ENCODE assay signal across 12 mouse cellular contexts in the genomic region with DNA sequence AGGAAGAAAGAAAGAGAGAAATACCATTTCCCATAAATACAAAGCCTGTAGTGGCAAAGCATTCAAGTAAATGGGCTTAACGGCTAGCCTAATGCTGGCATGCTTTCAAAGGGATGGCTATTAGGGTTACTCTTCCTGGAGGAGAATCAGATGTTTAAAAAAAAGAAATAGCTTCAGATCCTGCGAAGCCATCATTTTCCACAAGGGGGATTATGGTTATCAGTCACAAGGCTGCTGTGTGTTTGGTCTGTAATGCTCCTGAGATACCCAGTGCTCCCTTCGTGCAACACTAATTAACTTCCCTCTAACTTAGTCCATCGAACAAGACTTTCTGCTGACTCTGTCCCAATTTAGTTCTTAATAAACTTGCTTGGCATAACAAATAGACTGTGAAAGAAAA. TPM values are rescaled to one million over a fixed set of nuclear protein-coding genes. Genes with fewer than 3 reads are reported as not detected.
DNase-seq lines count a peak whose midpoint lies in the region; ATAC-seq and TF ChIP-seq lines count a peak whose summit lies in the region.
"Had no signal": no experiment of that assay in that cellular context is flagged by ENCODE, and none has a peak within 500 bp of the region (broad histone marks: within the 10 kb centered on the region; RNA-seq: fewer than 3 reads in every experiment).

No protein-coding gene starts in this region.

- no peaks in the 10 kb centered on the region for H3K9me3 ChIP-seq in forebrain, embryonic 16.5 days (ENCODE audit: control insufficient read depth, low read length)
- H3K9me3 ChIP-seq in forebrain, embryonic 12.5 days, result no peaks in the 10 kb centered on the region
- no peaks in the 10 kb centered on the region for H3K9me3 ChIP-seq in midbrain, embryonic 14.5 days (ENCODE audit: control insufficient read depth, low read length)
- no peaks in the 10 kb centered on the region for H3K9me3 ChIP-seq in midbrain, embryonic 11.5 days (ENCODE audit: control insufficient read depth, low read length)
- no peaks in the 10 kb centered on the region for H3K9me3 ChIP-seq in stomach, postnatal 0 days (ENCODE audit: control insufficient read depth, low read length)

- H3K4me1 ChIP-seq in forebrain, embryonic 16.5 days (replicated peaks; ENCODE audit: control insufficient read depth, insufficient read depth, low read length), result no peaks in the 10 kb centered on the region
- no peaks in the 10 kb centered on the region for H3K4me1 ChIP-seq in forebrain, embryonic 12.5 days
- no peaks in the 10 kb centered on the region for H3K4me1 ChIP-seq in midbrain, embryonic 14.5 days (ENCODE audit: control insufficient read depth, insufficient read depth, low read length)
- H3K4me1 ChIP-seq in midbrain, embryonic 11.5 days (ENCODE audit: control insufficient read depth, insufficient read depth, low read length), result no peaks in the 10 kb centered on the region
- H3K4me1 ChIP-seq in stomach, postnatal 0 days (replicated peaks; ENCODE audit: control insufficient read depth, insufficient read depth), result no peaks in the 10 kb centered on the region

- 0 out of 2 replicates have a peak, but pooled peaks have one; percentile 54 for ATAC-seq in forebrain, embryonic 16.5 days
- ATAC-seq in forebrain, embryonic 12.5 days (ENCODE audit: low FRiP score), result no peak
- ATAC-seq in midbrain, embryonic 14.5 days (ENCODE audit: low FRiP score, low TSS enrichment), result no peak
- ATAC-seq in midbrain, embryonic 11.5 days (ENCODE audit: low FRiP score), result no peak
- no peak for ATAC-seq in stomach, postnatal 0 days (ENCODE audit: low FRiP score, low TSS enrichment)

- no peaks in the 10 kb centered on the region for H3K36me3 ChIP-seq in forebrain, embryonic 16.5 days (ENCODE audit: control insufficient read depth, insufficient read depth)
- peaks cover 5% of the 10 kb centered on the region; the same call in 1 of the 2 replicates for H3K36me3 ChIP-seq in forebrain, embryonic 12.5 days (replicated peaks)
- H3K36me3 ChIP-seq in midbrain, embryonic 14.5 days (ENCODE audit: control insufficient read depth, insufficient read depth, low read length), result peaks cover 10% of the 10 kb centered on the region; the same call in 1 of the 2 replicates
- H3K36me3 ChIP-seq in midbrain, embryonic 11.5 days (ENCODE audit: control insufficient read depth, insufficient read depth, low read length), result no peaks in the 10 kb centered on the region
- no peaks in the 10 kb centered on the region for H3K36me3 ChIP-seq in stomach, postnatal 0 days (ENCODE audit: control insufficient read depth, insufficient read depth, low read length)

- H3K4me3 ChIP-seq in forebrain, embryonic 16.5 days (replicated peaks; ENCODE audit: low read length), result no peak overlapping the region
- H3K4me3 ChIP-seq in forebrain, embryonic 12.5 days (replicated peaks), result no peak overlapping the region
- no peak overlapping the region for H3K4me3 ChIP-seq in midbrain, embryonic 14.5 days (replicated peaks; ENCODE audit: low read depth, low read length)
- H3K4me3 ChIP-seq in midbrain, embryonic 11.5 days (ENCODE audit: low read depth, low read length), result no peak overlapping the region
- H3K4me3 ChIP-seq in stomach, postnatal 0 days (ENCODE audit: low read depth, low read length), result no peak overlapping the region
- H3K4me3 ChIP-seq: left cerebral cortex, adult 2 months had no signal

- H3K27ac ChIP-seq in forebrain, embryonic 16.5 days (ENCODE audit: low read length), result no peak overlapping the region
- no peak overlapping the region for H3K27ac ChIP-seq in forebrain, embryonic 12.5 days
- no peak overlapping the region for H3K27ac ChIP-seq in midbrain, embryonic 14.5 days (replicated peaks; ENCODE audit: low read depth, low read length)
- H3K27ac ChIP-seq in midbrain, embryonic 11.5 days (ENCODE audit: low read depth, low read length), result no peak overlapping the region
- no peak overlapping the region for H3K27ac ChIP-seq in stomach, postnatal 0 days (replicated peaks)
- H3K27ac ChIP-seq: left cerebral cortex, adult 2 months had no signal

- DNase-seq in midbrain, embryonic 14.5 days, result peak; percentile 9
- DNase-seq in midbrain, embryonic 11.5 days (ENCODE audit: low spot score, missing footprints), result no peak
- DNase-seq in brain, embryonic 14.5 days (ENCODE audit: low read depth), result peak; percentile 8
- no peak for DNase-seq in stomach, postnatal 0 days (ENCODE audit: low spot score)
- DNase-seq in neural tube, embryonic 10.5 days (ENCODE audit: extremely low spot score, low spot score), result no peak
- DNase-seq in frontal cortex, postnatal 25 days (ENCODE audit: low spot score in 2 of 2), result no peak
- DNase-seq: lung, postnatal 14 days; thymus, postnatal 25 days had no signal

- no peak for TF ChIP-seq CTCF in brain, embryonic 14.5 days (IDR thresholded peaks at IDR 0.05; ENCODE audit: borderline replicate concordance, extremely low read depth, insufficient read depth, insufficient read length)
- TF ChIP-seq CTCF in stomach, postnatal 0 days (IDR thresholded peaks at IDR 0.05; ENCODE audit: low read depth), result peak; percentile 29; the same call in 1 of the 2 replicates

- 55% methylated on average over 4 of the region's 4 CpGs for WGBS in forebrain, embryonic 16.5 days
- 74% methylated on average over 4 of the region's 4 CpGs for WGBS in forebrain, embryonic 12.5 days
- WGBS in midbrain, embryonic 14.5 days, result 70% methylated on average over 4 of the region's 4 CpGs
- 76% methylated on average over 4 of the region's 4 CpGs for WGBS in midbrain, embryonic 11.5 days
- WGBS in stomach, postnatal 0 days, result 52% methylated on average over 4 of the region's 4 CpGs

- no peak overlapping the region for H3K9ac ChIP-seq in forebrain, embryonic 16.5 days (replicated peaks; ENCODE audit: low read depth, low read length)
- H3K9ac ChIP-seq in forebrain, embryonic 12.5 days, result no peak overlapping the region
- H3K9ac ChIP-seq in midbrain, embryonic 14.5 days (replicated peaks; ENCODE audit: low read length), result no peak overlapping the region
- H3K9ac ChIP-seq in midbrain, embryonic 11.5 days (ENCODE audit: low read length), result no peak overlapping the region
- no peak overlapping the region for H3K9ac ChIP-seq in stomach, postnatal 0 days (ENCODE audit: low read length)

- no peak overlapping the region for H3K4me2 ChIP-seq in forebrain, embryonic 16.5 days (ENCODE audit: low read length)
- no peak overlapping the region for H3K4me2 ChIP-seq in forebrain, embryonic 12.5 days
- no peak overlapping the region for H3K4me2 ChIP-seq in midbrain, embryonic 14.5 days (ENCODE audit: low read length)
- H3K4me2 ChIP-seq in midbrain, embryonic 11.5 days, result no peak overlapping the region
- no peak overlapping the region for H3K4me2 ChIP-seq in stomach, postnatal 0 days (replicated peaks; ENCODE audit: low read depth)

- no peak for TF ChIP-seq POLR2A in brain, embryonic 14.5 days (IDR thresholded peaks at IDR 0.05; ENCODE audit: borderline replicate concordance, extremely low read depth, insufficient read depth, insufficient read length, poor library complexity, severe bottlenecking)

- TF ChIP-seq EP300 in stomach, postnatal 0 days (optimal IDR thresholded peaks at IDR 0.05), result no peak

- H3K27me3 ChIP-seq in forebrain, embryonic 16.5 days (replicated peaks; ENCODE audit: control insufficient read depth, insufficient read depth, low read length), result no peaks in the 10 kb centered on the region
- H3K27me3 ChIP-seq in forebrain, embryonic 12.5 days, result 0 out of 2 replicates have a peak, but pooled peaks cover 4% of the 10 kb centered on the region
- H3K27me3 ChIP-seq in midbrain, embryonic 14.5 days (ENCODE audit: control insufficient read depth, insufficient read depth, low read length), result no peaks in the 10 kb centered on the region
- no peaks in the 10 kb centered on the region; the same call in 1 of the 2 replicates for H3K27me3 ChIP-seq in midbrain, embryonic 11.5 days (ENCODE audit: control insufficient read depth, insufficient read depth, low read length)
- no peaks in the 10 kb centered on the region for H3K27me3 ChIP-seq in stomach, postnatal 0 days (ENCODE audit: control insufficient read depth, insufficient read depth, low read length)
- H3K27me3 ChIP-seq: CH12.LX had no signal

RNA-seq across cellular contexts. Expression of a gene that starts 13.5 kb away (rescaled TPM):
- polyA plus RNA-seq in forebrain, embryonic 16.5 days (2015; fragmentation: Nextera tagmentation; extraction: Ambion mirVana), result 21.0 and 25.9 TPM in 2 replicates
- 31.7 and 32.9 TPM in 2 replicates for polyA plus RNA-seq in forebrain, embryonic 12.5 days (2016; fragmentation: Nextera tagmentation; extraction: Ambion mirVana)
- 16.4 and 20.4 TPM in 2 replicates for polyA plus RNA-seq in midbrain, embryonic 14.5 days (2014; fragmentation: Nextera tagmentation; extraction: Ambion mirVana)
- 35.7 and 40.7 TPM in 2 replicates for polyA plus RNA-seq in midbrain, embryonic 11.5 days (2014; fragmentation: Nextera tagmentation; extraction: Ambion mirVana)
- 19.8 and 20.9 TPM in 2 replicates for polyA plus RNA-seq in brain, embryonic 14.5 days (2012; rRNA removed)
- 22.0 and 22.7 TPM in 2 replicates for polyA plus RNA-seq in stomach, postnatal 0 days (2015; fragmentation: Nextera tagmentation; extraction: Ambion mirVana)

Comparison
In these comparisons a context has a peak if more than half of its experiments do, and no peak if none do; other contexts are left out.
1. DNase-seq: peak in midbrain, embryonic 14.5 days (single experiment) and brain, embryonic 14.5 days (single experiment); none in midbrain, embryonic 11.5 days (single experiment), stomach, postnatal 0 days (single experiment), neural tube, embryonic 10.5 days (single experiment) and frontal cortex, postnatal 25 days (0 of 2).